Mouse (Mus musculus): ENCODE data around the gene Abi1. TPM values are rescaled to one million over a fixed set of nuclear protein-coding genes. Genes with fewer than 3 reads are reported as not detected.

Abi1 gene
- total and polyA plus RNA-seq, 3 experiments: 31.9 to 69.8 TPM; not detected in 1

DNA sequence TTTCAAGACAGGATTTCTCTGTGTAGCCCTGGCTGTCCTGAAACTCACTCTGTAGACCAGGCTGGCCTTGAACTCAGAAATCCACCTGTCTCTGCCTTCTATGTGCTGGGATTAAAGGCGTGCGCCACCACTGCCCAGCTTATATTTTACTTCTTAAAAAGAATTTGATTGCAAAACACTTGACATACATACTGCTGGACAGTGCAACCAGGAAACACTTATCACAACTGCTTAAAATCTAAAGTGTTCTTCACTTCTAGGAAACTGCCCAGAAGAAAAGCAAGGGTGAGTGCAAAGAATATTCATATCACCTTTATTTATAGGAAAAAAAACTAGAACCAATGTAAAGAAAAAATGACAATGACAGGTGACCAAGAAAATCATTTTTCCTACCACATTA lies 42.0 kb downstream of the Abi1 start:
- Histone ChIP-seq H3K27me3 (ENCODE audit: control insufficient read depth in 1 of 2, insufficient read depth in 2 of 2, low read length in 2 of 2) (no peaks in the 10 kb centered on the region), H3K79me2 (ENCODE audit: control insufficient read depth, insufficient read depth, low read length, poor library complexity) (peaks cover 10% of the 10 kb centered on the region), H3K4me3 (ENCODE audit: control insufficient read depth in 1 of 2, insufficient read depth in 1 of 2, low read depth in 2 of 2, low read length in 2 of 2) (no peak overlapping the region), H3K9me3 (replicated peaks; ENCODE audit: insufficient read depth, low read length) (no peaks in the 10 kb centered on the region), H3K27ac (ENCODE audit: control insufficient read depth, low read depth, low read length) (no peak overlapping the region), H3K9ac (ENCODE audit: control insufficient read depth, low read depth, low read length, poor library complexity, severe bottlenecking) (no peak overlapping the region), H3K36me3 (ENCODE audit: control insufficient read depth in 1 of 2, insufficient read depth in 2 of 2, low read length in 2 of 2) (peaks cover 2 to 27% of the 10 kb centered on the region in 2 experiments; a peak in 3 of 4 replicates), H3K4me1 (ENCODE audit: control insufficient read depth in 1 of 2, insufficient read depth in 2 of 2, low read length in 2 of 2) (peaks cover 20 to 32% of the 10 kb centered on the region in 2 experiments)
- no peak for TF ChIP-seq KAT2A (conservative IDR thresholded peaks at IDR 0.05; ENCODE audit: low read depth, low read length)
- no peak for TF ChIP-seq ELF1 (IDR thresholded peaks at IDR 0.05; ENCODE audit: low read depth, low read length)
- TF ChIP-seq MEF2A (IDR thresholded peaks at IDR 0.05; ENCODE audit: extremely low read depth, insufficient replicate concordance, low read depth, low read length, poor library complexity, severe bottlenecking): no peak
- TF ChIP-seq CHD2 (IDR thresholded peaks at IDR 0.05; ENCODE audit: low read length): no peak
- no peak for TF ChIP-seq JUND (IDR thresholded peaks at IDR 0.05; ENCODE audit: low read depth, low read length)
- no peak for DNase-seq (ENCODE audit: low read depth, low spot score)

DNA sequence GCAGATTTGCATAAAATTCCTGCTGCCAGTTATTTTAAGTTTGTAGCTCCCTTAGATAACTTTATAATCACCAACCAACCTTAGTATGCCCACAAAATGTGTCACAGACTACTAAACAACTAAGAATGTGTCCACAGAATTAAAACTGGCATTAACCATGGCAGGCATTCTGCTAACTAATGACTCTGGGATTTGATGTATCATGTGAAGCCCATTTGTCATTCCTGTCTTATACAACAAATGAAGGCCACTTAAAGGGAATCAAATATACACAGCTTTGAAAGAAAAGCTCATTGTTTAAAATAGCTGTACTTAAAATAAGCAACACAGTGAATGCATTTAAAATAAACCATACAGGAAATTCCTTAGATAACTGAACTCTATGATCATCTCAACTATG lies 44.0 kb downstream of the Abi1 start:
- Histone ChIP-seq H3K79me2 (ENCODE audit: control insufficient read depth, insufficient read depth, low read length, poor library complexity) (peaks cover 7% of the 10 kb centered on the region), H3K4me3 (ENCODE audit: control insufficient read depth in 1 of 2, insufficient read depth in 1 of 2, low read depth in 2 of 2, low read length in 2 of 2) (no peak overlapping the region), H3K27me3 (ENCODE audit: control insufficient read depth in 1 of 2, insufficient read depth in 2 of 2, low read length in 2 of 2) (no peaks in the 10 kb centered on the region), H3K36me3 (ENCODE audit: control insufficient read depth in 1 of 2, insufficient read depth in 2 of 2, low read length in 2 of 2) (peaks cover 2 to 27% of the 10 kb centered on the region in 2 experiments; a peak in 3 of 4 replicates), H3K4me1 (ENCODE audit: control insufficient read depth in 1 of 2, insufficient read depth in 2 of 2, low read length in 2 of 2) (peaks cover 20 to 32% of the 10 kb centered on the region in 2 experiments), H3K27ac (ENCODE audit: control insufficient read depth, low read depth, low read length) (no peak overlapping the region), H3K9ac (ENCODE audit: control insufficient read depth, low read depth, low read length, poor library complexity, severe bottlenecking) (no peak overlapping the region), H3K9me3 (replicated peaks; ENCODE audit: insufficient read depth, low read length) (no peaks in the 10 kb centered on the region)
- TF ChIP-seq POLR2AphosphoS5 (IDR thresholded peaks at IDR 0.05; ENCODE audit: borderline replicate concordance, low read depth, low read length) (no peak), USF2 (IDR thresholded peaks at IDR 0.05; ENCODE audit: borderline replicate concordance in 1 of 2, insufficient read depth in 1 of 2, low read depth in 1 of 2, low read length in 2 of 2) (no peak), ELF1 (IDR thresholded peaks at IDR 0.05; ENCODE audit: low read depth, low read length) (no peak), ETS1 (IDR thresholded peaks at IDR 0.05; ENCODE audit: low read depth, low read length) (no peak), EP300 (IDR thresholded peaks at IDR 0.05; ENCODE audit: low read depth in 1 of 2, low read length in 2 of 2) (no peak), CTCF (IDR thresholded peaks at IDR 0.05 in 2 of 3, conservative IDR thresholded peaks at IDR 0.05 in 1 of 3; ENCODE audit: control insufficient read depth in 1 of 3, insufficient read depth in 1 of 3, low read depth in 2 of 3, low read length in 3 of 3, poor library complexity in 1 of 3, severe bottlenecking in 1 of 3) (no peak), RCOR1 (IDR thresholded peaks at IDR 0.05; ENCODE audit: low read depth, low read length) (no peak)
- no peak for DNase-seq (ENCODE audit: low read depth, low spot score)

DNA sequence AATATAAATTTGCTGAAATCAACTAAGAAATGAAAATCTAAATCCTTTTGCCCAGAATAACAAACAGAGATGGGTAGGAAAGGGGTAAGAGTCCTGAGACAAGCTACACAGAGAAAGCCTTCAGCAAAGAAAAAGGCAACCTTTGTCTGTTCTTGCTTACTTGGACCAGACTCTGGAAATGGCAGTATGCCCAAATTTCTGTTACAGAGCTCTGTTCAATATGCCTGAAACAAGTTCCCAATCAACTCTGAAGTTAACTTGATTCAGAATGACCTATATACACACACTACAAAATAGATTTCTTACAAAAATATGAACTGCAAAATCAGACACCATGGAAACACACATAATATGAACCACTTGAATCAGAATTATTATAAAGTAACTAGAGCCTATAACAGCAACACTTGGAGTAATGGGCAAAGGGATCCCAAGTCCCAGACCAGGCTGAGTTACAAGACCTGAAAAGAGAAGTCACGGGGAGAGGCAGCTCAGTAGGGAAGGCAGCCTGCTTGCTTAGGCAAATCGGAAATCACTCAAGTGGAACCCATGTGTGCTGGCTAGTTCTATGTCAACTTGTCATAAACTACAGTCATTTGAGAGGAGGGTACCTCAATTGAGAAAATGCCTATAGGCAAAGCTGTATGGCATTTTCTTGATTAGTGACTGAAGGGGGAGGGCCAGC lies 53.9 kb downstream of the Abi1 start:
- DNase-seq (ENCODE audit: low read depth, low spot score): no peak
- Histone ChIP-seq H3K9ac (ENCODE audit: control insufficient read depth, low read depth, low read length, poor library complexity, severe bottlenecking) (no peak overlapping the region), H3K9me3 (replicated peaks; ENCODE audit: insufficient read depth, low read length) (no peaks in the 10 kb centered on the region), H3K27me3 (ENCODE audit: control insufficient read depth in 1 of 2, insufficient read depth in 2 of 2, low read length in 2 of 2) (no peaks in the 10 kb centered on the region), H3K4me3 (ENCODE audit: control insufficient read depth in 1 of 2, insufficient read depth in 1 of 2, low read depth in 2 of 2, low read length in 2 of 2) (no peak overlapping the region), H3K79me2 (ENCODE audit: control insufficient read depth, insufficient read depth, low read length, poor library complexity) (peaks cover 3% of the 10 kb centered on the region; the same call in 1 of the 2 replicates), H3K36me3 (ENCODE audit: control insufficient read depth in 1 of 2, insufficient read depth in 2 of 2, low read length in 2 of 2) (peaks cover 2 to 3% of the 10 kb centered on the region in 2 experiments; a peak in 2 of 4 replicates), H3K4me1 (ENCODE audit: control insufficient read depth in 1 of 2, insufficient read depth in 2 of 2, low read length in 2 of 2) (no peaks in the 10 kb centered on the region), H3K27ac (ENCODE audit: control insufficient read depth, low read depth, low read length) (no peak overlapping the region)
- TF ChIP-seq ELF1 (IDR thresholded peaks at IDR 0.05; ENCODE audit: low read depth, low read length): no peak
- no peak for TF ChIP-seq KAT2A (conservative IDR thresholded peaks at IDR 0.05; ENCODE audit: low read depth, low read length)
- no peak for TF ChIP-seq E2F4 (IDR thresholded peaks at IDR 0.05; ENCODE audit: borderline replicate concordance, low read depth, low read length)
- no peak for TF ChIP-seq HCFC1 (IDR thresholded peaks at IDR 0.05; ENCODE audit: low read depth, low read length)
- no peak for TF ChIP-seq USF1 (IDR thresholded peaks at IDR 0.05; ENCODE audit: low read depth, low read length)
- TF ChIP-seq GATA1 (IDR thresholded peaks at IDR 0.05; ENCODE audit: low read depth, low read length): no peak
- no peak for TF ChIP-seq CTCF (IDR thresholded peaks at IDR 0.05 in 2 of 3, conservative IDR thresholded peaks at IDR 0.05 in 1 of 3; ENCODE audit: control insufficient read depth in 1 of 3, insufficient read depth in 1 of 3, low read depth in 2 of 3, low read length in 3 of 3, poor library complexity in 1 of 3, severe bottlenecking in 1 of 3)
- TF ChIP-seq UBTF (IDR thresholded peaks at IDR 0.05; ENCODE audit: borderline replicate concordance, insufficient read depth, low read depth, low read length): no peak
- no peak for TF ChIP-seq ZNF384 (IDR thresholded peaks at IDR 0.05; ENCODE audit: low read depth, low read length)
- no peak for TF ChIP-seq MAFK (IDR thresholded peaks at IDR 0.05; ENCODE audit: borderline replicate concordance, low read depth, low read length)
- TF ChIP-seq RCOR1 (IDR thresholded peaks at IDR 0.05; ENCODE audit: low read depth, low read length): no peak
- no peak for TF ChIP-seq SMC3 (IDR thresholded peaks at IDR 0.05; ENCODE audit: low read depth, low read length)
- TF ChIP-seq SIN3A (IDR thresholded peaks at IDR 0.05; ENCODE audit: low read length): no peak
- TF ChIP-seq EP300 (IDR thresholded peaks at IDR 0.05; ENCODE audit: low read depth in 1 of 2, low read length in 2 of 2): no peak
- no peak for TF ChIP-seq POLR2AphosphoS5 (IDR thresholded peaks at IDR 0.05; ENCODE audit: borderline replicate concordance, low read depth, low read length)
- TF ChIP-seq NELFE (IDR thresholded peaks at IDR 0.05; ENCODE audit: low read depth, low read length): no peak
- no peak for TF ChIP-seq MYB (IDR thresholded peaks at IDR 0.05; ENCODE audit: low read depth, low read length)
